Mouse (Mus musculus) erythroblast, embryonic 14.5 days (primary cell): Measurements from ENCODE around the gene Slco3a1.

Source experiments
- GATA1 ChIP-seq: IDR thresholded peaks from 2 replicates; pipeline ENCODE4 v1.6.1; 2012; ENCODE audit warnings: low read length, inconsistent platforms, mixed read lengths
- TAL1 ChIP-seq: IDR thresholded peaks from 3 replicates; pipeline ENCODE4 v1.6.1; 2012; ENCODE audit warnings: low read length, inconsistent platforms, mixed read lengths

DNA sequence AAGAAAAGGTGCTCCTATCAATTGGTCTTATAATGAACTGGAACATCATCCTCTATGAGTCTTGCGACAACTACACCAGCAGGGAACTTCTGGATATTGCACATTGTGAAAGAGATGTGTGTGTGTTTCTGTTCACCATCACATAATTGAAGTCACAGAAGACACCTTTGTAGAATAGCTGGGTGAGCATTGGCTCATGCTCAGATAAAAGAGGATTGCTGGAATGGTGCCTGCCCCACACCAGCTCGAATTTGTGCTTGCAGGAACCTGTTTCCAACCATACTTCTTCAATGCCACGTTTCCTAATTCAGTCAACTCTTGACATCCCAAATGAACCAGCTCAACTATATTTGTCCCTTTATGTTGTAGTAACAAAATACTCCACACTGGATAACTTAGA, 21.1 kb upstream of the Slco3a1 start:
- no peak for TF ChIP-seq GATA1
- TF ChIP-seq TAL1 = no peak
